Mouse (Mus musculus) CH12.LX (cell line): Measurements from ENCODE around the gene Hk1.

Source experiments
- CTCF ChIP-seq, 2 experiments: IDR thresholded peaks in 1 of 2; conservative IDR thresholded peaks in 1 of 2; 2 replicates each; pipeline ENCODE4 v1.5.1; 2011 to 2012; ENCODE audit warnings: low read depth in 2 of 2, low read length in 2 of 2, improper control_type of control experiment in 1 of 2, inconsistent platforms in 1 of 2, mild to moderate bottlenecking in 1 of 2, moderate library complexity in 1 of 2
- EP300 ChIP-seq: IDR thresholded peaks from 2 replicates; pipeline ENCODE4 v1.6.1; 2011; ENCODE audit warnings: low read length, improper control_type of control experiment
- GABPA ChIP-seq: IDR thresholded peaks from 2 replicates; pipeline ENCODE4 v1.6.1; 2012; ENCODE audit warnings: low read depth, low read length, improper control_type of control experiment, inconsistent platforms; ENCODE audit not compliant: insufficient replicate concordance
- MXI1 ChIP-seq: IDR thresholded peaks from 2 replicates; pipeline ENCODE4 v1.6.1; 2011; ENCODE audit warnings: mild to moderate bottlenecking, low read depth, low read length, improper control_type of control experiment
- POLR2A ChIP-seq: IDR thresholded peaks from 2 replicates; pipeline ENCODE4 v1.6.1; 2011; ENCODE audit warnings: low read depth, mild to moderate bottlenecking, improper control_type of control experiment, low read length
- USF1 ChIP-seq: IDR thresholded peaks from 2 replicates; pipeline ENCODE4 v1.6.1; 2014; ENCODE audit warnings: low read depth, mild to moderate bottlenecking, inconsistent platforms, low read length, improper control_type of control experiment
- ZKSCAN1 ChIP-seq: IDR thresholded peaks from 2 replicates; pipeline ENCODE4 v1.6.1; 2012; ENCODE audit warnings: low read depth, inconsistent platforms, low read length, improper control_type of control experiment, borderline replicate concordance
- ZNF384 ChIP-seq: IDR thresholded peaks from 2 replicates; pipeline ENCODE4 v1.6.1; 2012; ENCODE audit warnings: low read depth, low read length, improper control_type of control experiment, inconsistent platforms

GRCm38 (mm10) chr10:62222777-62223176 lies 156.9 kb downstream of the Hk1 start:
- TF ChIP-seq POLR2A (no peak), USF1 (no peak), MXI1 (no peak), GABPA (no peak), CTCF (conservative IDR thresholded peaks at IDR 0.05 in 1 of 2, IDR thresholded peaks at IDR 0.05 in 1 of 2; ENCODE audit: low read depth in 2 of 2, low read length in 2 of 2) (no peak), ZKSCAN1 (no peak), EP300 (no peak), ZNF384 (no peak)
